Mouse (Mus musculus) forebrain, embryonic 11.5 days (tissue): Measurements from ENCODE around the gene Gm11127. TPM values are rescaled to one million over a fixed set of nuclear protein-coding genes. Genes with fewer than 3 reads are reported as not detected.
"Not testable (repeated sequence)": the region's sequence is repeated elsewhere in the genome, so short reads cannot be mapped to it uniquely, and the experiment has no call there.

Experiments
- ATAC-seq: fragments of 200-750 bp; cut with Nextera tagmentation; replicated peaks from 2 replicates; pipeline ENCODE4 v1.8.0; 2017; ENCODE audit warnings: moderate TSS enrichment; ENCODE audit not compliant: low FRiP score
- DNase-seq: peaks from one replicate; pipeline ENCODE4 v3.0.0-alpha.2; 2017; ENCODE audit warnings: low spot score
- H3K27ac ChIP-seq: fragments of 300-500 bp; sonication (generic); 2 replicates; pipeline ENCODE4 v1.5.1; 2014; ENCODE audit warnings: low read depth, low read length
- H3K27me3 ChIP-seq: fragments of 300-500 bp; sonication (generic); 2 replicates; pipeline ENCODE4 v1.6.1; 2014; ENCODE audit warnings: mild to moderate bottlenecking, low read length, mixed read lengths; ENCODE audit not compliant: control insufficient read depth, insufficient read depth
- H3K36me3 ChIP-seq: fragments of 300-500 bp; sonication (generic); 2 replicates; pipeline ENCODE4 v1.6.1; 2014; ENCODE audit warnings: mild to moderate bottlenecking, low read length, moderate library complexity, mixed read lengths; ENCODE audit not compliant: control insufficient read depth, insufficient read depth
- H3K4me1 ChIP-seq: fragments of 300-500 bp; sonication (generic); replicated peaks from 2 replicates; pipeline ENCODE4 v1.6.1; 2014; ENCODE audit warnings: low read length, mixed read lengths; ENCODE audit not compliant: control insufficient read depth, insufficient read depth
- H3K4me2 ChIP-seq: fragments of 300-500 bp; sonication (generic); 2 replicates; pipeline ENCODE4 v1.6.1; 2014; ENCODE audit warnings: low read depth, mild to moderate bottlenecking, low read length, moderate library complexity, mixed read lengths; ENCODE audit not compliant: severe bottlenecking
- H3K4me3 ChIP-seq: fragments of 300-500 bp; sonication (generic); 2 replicates; pipeline ENCODE4 v1.5.1; 2014; ENCODE audit warnings: low read depth, low read length
- H3K9ac ChIP-seq: fragments of 300-500 bp; sonication (generic); 2 replicates; pipeline ENCODE4 v1.6.1; 2014; ENCODE audit warnings: low read length
- H3K9me3 ChIP-seq: fragments of 300-500 bp; sonication (generic); 2 replicates; pipeline ENCODE4 v1.6.1; 2016; ENCODE audit warnings: low read length, mixed read lengths; ENCODE audit not compliant: control insufficient read depth
- WGBS: fragments of 180-500 bp; shearing (Covaris S2); extraction: QIAGEN DNeasy Blood & Tissue Kit; methylation state at CpG from one replicate; pipeline ENCODE4 v1.1.7; 2014; 5-methylcytosine and 5-hydroxymethylcytosine counted together
- polyA plus RNA-seq: library from polyadenylated mRNA; unstranded; fragments of >200 nt; fragmentation: Nextera tagmentation; extraction: Ambion mirVana; gene quantifications from 2 replicates; pipeline ENCODE4 v1.2.1, GENCODE M21; 2014

Gm11127 gene
- polyA plus RNA-seq, result not detected in 2 replicates

GRCm38 (mm10) chr17:36058362-36058761 is at the start of gene Gm11127:
Gene Gm11127 (minus strand): TSS chr17:36058371.
- not testable (repeated sequence) for H3K4me2 ChIP-seq, H3K9ac ChIP-seq, H3K4me1 ChIP-seq, H3K4me3 ChIP-seq, H3K9me3 ChIP-seq, H3K27ac ChIP-seq, DNase-seq, H3K36me3 ChIP-seq, H3K27me3 ChIP-seq, ATAC-seq
- WGBS, result 80% methylated on average over 1 of the region's 1 CpGs

GRCm38 (mm10) chr17:36102091-36102490 is 43.9 kb upstream of the Gm11127 start:
- H3K9ac ChIP-seq, H3K4me3 ChIP-seq, H3K27ac ChIP-seq, H3K36me3 ChIP-seq, H3K9me3 ChIP-seq, H3K27me3 ChIP-seq, H3K4me1 ChIP-seq, ATAC-seq, H3K4me2 ChIP-seq: not testable (repeated sequence)
- DNase-seq, result peak; percentile 1
- WGBS, result 92% methylated on average over 11 of the region's 12 CpGs

- ATAC-seq, DNase-seq: not testable (repeated sequence)
These were observed 41.4 kb upstream of the Gm11127 start for GRCm38 (mm10) chr17:36099603-36100002.

DNA sequence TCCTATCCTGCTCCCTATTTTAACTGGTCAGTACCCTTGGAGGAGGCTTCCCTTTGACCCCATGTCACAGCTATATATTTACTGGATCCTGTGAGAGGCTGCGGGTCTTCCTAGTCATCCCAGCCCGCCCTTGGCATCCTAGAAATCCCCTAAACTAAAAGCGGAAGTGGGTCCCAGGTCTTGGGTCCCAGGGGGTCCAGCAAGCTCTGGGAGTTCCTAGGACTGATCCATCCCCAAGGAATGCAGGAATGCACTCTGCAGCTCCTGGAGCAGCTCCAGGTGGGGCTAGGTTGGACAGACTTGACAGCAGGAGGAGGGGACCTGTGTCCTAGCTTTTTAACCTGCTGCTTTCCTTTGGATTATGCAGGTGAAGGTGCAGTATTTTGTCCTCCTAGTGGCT is 35.8 kb upstream of the Gm11127 start:
- Histone ChIP-seq H3K9ac (no peak overlapping the region), H3K36me3 (no peaks in the 10 kb centered on the region), H3K27me3 (no peaks in the 10 kb centered on the region), H3K9me3 (no peaks in the 10 kb centered on the region), H3K27ac (no peak overlapping the region), H3K4me2 (no peak overlapping the region), H3K4me1 (no peaks in the 10 kb centered on the region), H3K4me3 (no peak overlapping the region)
- 17% methylated on average over 3 of the region's 3 CpGs for WGBS
- DNase-seq, result no peak
- no peak for ATAC-seq

More at GRCm38 (mm10) chr17:36099603-36100002, 41.4 kb upstream of the Gm11127 start:
- not testable (repeated sequence) for H3K9me3 ChIP-seq, H3K9ac ChIP-seq, H3K27ac ChIP-seq, H3K4me2 ChIP-seq, H3K27me3 ChIP-seq, H3K36me3 ChIP-seq, H3K4me3 ChIP-seq, H3K4me1 ChIP-seq
- WGBS, result 42% methylated on average over 2 of the region's 2 CpGs

DNA sequence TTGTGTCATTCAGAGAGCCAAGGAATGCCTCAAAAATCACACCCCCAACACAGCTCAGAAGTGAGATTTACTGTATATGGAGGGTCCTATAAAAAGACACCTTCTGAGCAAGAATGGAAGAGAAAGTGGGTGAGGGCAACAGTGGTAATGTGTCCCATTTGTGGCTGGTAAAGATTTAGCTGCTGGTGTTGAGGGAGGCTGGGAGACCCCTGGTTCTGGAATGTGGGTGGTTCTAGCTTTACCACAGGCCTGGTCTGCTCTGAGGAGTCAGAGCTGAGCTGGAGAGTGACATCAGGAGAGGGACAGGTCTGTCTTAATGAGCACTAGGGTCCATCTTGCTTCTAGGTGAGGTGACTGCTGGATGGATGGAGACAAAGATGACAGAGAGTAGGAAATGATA is 34.3 kb upstream of the Gm11127 start:
- H3K9ac ChIP-seq, H3K36me3 ChIP-seq, H3K27me3 ChIP-seq, H3K27ac ChIP-seq, H3K4me3 ChIP-seq, ATAC-seq, H3K4me2 ChIP-seq, H3K9me3 ChIP-seq, H3K4me1 ChIP-seq: not testable (repeated sequence)
- peak; percentile 3 for DNase-seq

- WGBS, result no CpG with 5 or more reads among the region's 2 CpGs
- not testable (repeated sequence) for H3K4me2 ChIP-seq, H3K27me3 ChIP-seq, H3K9me3 ChIP-seq, H3K4me3 ChIP-seq, H3K9ac ChIP-seq, DNase-seq, H3K36me3 ChIP-seq, H3K4me1 ChIP-seq, ATAC-seq, H3K27ac ChIP-seq
These were observed 33.8 kb upstream of the Gm11127 start for GRCm38 (mm10) chr17:36091933-36092332.

- not testable (repeated sequence) for ATAC-seq, H3K27me3 ChIP-seq
- WGBS, result 77% methylated on average over 1 of the region's 1 CpGs
These were observed 27.8 kb upstream of the Gm11127 start for GRCm38 (mm10) chr17:36085976-36086375.

GRCm38 (mm10) chr17:36083870-36084451 is 25.8 kb upstream of the Gm11127 start:
- Histone ChIP-seq H3K36me3 (no peaks in the 10 kb centered on the region), H3K9me3 (no peaks in the 10 kb centered on the region), H3K27ac (no peak overlapping the region), H3K27me3 (peaks cover 9% of the 10 kb centered on the region; the same call in 1 of the 2 replicates), H3K4me3 (peak overlapping the region; percentile 49), H3K4me1 (no peaks in the 10 kb centered on the region), H3K9ac (peak overlapping the region; percentile 77), H3K4me2 (peak overlapping the region; percentile 99)
- DNase-seq (peak; percentile 72), ATAC-seq (peak; percentile 61)
- 0% methylated on average over 42 of the region's 42 CpGs for whole genome bisulfite sequencing

More at GRCm38 (mm10) chr17:36085976-36086375, 27.8 kb upstream of the Gm11127 start:
- H3K4me1 ChIP-seq, DNase-seq, H3K27ac ChIP-seq, H3K36me3 ChIP-seq, H3K4me3 ChIP-seq, H3K9ac ChIP-seq, H3K9me3 ChIP-seq, H3K4me2 ChIP-seq: not testable (repeated sequence)

DNA sequence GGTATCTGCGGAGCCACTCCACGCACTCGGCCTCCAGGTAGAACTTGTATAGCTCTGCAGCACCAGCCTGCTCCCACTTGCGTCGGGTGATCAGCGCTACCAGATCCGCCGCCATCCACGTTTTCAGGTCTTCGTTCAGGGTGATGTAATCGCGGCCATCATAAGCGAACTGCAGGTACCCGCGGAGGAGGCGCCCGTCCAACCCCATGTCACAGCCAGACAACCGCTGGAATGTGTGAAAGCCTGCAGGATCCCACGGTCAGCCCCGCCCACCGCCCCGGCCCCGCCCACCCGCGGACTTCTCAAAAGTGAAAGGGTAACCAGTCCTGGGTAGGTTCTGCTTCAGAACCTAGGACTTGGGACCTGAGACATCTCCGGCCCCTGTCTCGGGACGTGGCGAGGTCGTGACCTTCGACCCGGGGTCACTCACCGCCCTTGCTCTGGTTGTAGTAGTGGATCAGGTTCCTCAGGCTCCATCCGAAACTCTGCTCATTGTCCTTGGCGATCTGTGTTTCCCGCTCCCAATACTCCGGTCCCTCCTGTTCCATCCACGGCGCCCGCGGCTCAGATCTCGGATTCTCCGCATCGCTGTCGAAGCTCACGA is 25.2 kb upstream of the Gm11127 start:
- peak overlapping the region; percentile 99 for H3K4me2 ChIP-seq
- no peaks in the 10 kb centered on the region for H3K36me3 ChIP-seq
- H3K27me3 ChIP-seq, result peaks cover 9% of the 10 kb centered on the region; the same call in 1 of the 2 replicates
- H3K27ac ChIP-seq, result no peak overlapping the region
- WGBS, result under 1% methylated on average over 45 of the region's 46 CpGs
- H3K4me3 ChIP-seq, result peak overlapping the region; percentile 49
- peak; percentile 78 for ATAC-seq
- H3K9me3 ChIP-seq, result no peaks in the 10 kb centered on the region
- peak overlapping the region; percentile 77 for H3K9ac ChIP-seq
- H3K4me1 ChIP-seq, result no peaks in the 10 kb centered on the region
- peak; percentile 87 for DNase-seq
